Mouse (Mus musculus) c-Kit-positive CD71-positive TER-119-positive erythroid progenitor cells, embryonic 14.5 days (primary cell): ENCODE results near the gene Tet3.
"Not testable (repeated sequence)": the region's sequence is repeated elsewhere in the genome, so short reads cannot be mapped to it uniquely, and the experiment has no call there.

Experiments used
- DNase-seq: peaks from one replicate; pipeline ENCODE4 v3.0.0-alpha.2; 2013; ENCODE audit warnings: low spot score

Gene Tet3

DNA sequence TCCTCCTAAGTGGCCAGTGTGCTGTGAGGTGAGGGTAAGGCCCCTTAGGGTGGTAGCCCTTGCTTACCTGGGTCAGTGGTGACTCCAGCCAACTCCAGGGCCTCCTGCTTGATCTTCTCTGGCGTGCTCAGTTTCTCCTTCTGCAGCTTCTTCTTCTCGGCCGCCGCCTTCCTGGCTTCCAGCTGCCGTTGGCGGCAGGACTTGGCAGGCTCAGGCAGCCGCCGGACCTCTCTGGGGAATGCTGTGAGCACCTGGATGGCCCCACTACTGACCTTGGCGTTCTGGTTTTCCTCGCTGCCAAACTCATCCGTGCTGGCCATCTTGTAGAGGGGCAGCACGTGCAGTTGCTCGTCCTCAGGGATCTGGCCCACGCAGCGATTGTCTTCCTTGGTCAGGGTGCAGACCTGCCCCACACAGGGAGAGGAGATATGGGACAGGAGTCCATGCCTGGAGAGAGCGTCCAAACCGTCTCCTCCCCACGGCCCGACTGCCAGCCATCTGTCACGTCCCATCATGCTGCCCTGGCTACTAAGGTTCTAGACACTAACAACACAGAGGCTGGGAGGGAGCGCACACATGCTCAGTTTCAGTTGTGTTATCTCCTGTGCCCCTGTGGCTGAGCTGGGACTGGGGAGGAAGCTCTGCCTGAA, 88.4 kb downstream of the Tet3 start:
- no peak for DNase-seq

GRCm38 (mm10) chr6:83363075-83363474, 95.8 kb downstream of the Tet3 start:
- no peak for DNase-seq

DNA sequence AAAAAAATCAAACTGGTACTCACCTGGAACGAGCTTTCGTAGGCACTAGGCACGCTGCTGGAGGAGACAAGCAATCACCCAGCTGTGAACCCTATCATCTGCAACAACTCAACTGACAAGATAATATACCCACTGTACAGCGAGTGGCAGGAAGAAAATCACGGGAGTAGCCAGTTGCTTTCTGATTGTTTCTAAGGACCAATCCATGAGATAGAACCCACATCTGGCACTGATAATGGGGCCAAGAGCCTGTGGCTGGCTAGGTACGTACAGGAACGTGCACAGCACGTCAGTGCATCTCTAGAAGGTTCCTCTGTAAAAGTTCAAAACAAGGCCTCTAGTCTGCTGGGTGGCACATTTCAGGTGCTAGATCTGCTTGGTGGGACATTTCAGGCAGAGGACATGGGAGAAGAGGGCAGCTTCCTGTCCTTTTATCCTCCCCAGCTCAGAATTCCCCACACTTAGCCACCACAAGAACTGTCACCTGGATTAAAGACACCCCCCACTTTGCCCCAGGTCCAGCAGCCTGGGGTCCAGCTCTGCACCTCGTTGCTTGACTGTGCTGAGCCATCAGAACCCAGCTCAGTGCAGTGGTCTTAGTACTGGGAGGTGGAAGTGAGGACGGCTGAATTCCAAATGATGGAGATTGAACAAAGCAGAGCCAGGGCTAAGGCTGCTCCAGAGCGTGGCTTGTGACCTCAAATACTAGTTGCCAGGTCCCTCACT, 97.2 kb downstream of the Tet3 start:
- no peak for DNase-seq

- DNase-seq: no peak
These were observed 101.4 kb downstream of the Tet3 start for GRCm38 (mm10) chr6:83357436-83357835.

- peak; percentile 79 for DNase-seq
These were observed 102.2 kb downstream of the Tet3 start for GRCm38 (mm10) chr6:83356569-83357138.

DNA sequence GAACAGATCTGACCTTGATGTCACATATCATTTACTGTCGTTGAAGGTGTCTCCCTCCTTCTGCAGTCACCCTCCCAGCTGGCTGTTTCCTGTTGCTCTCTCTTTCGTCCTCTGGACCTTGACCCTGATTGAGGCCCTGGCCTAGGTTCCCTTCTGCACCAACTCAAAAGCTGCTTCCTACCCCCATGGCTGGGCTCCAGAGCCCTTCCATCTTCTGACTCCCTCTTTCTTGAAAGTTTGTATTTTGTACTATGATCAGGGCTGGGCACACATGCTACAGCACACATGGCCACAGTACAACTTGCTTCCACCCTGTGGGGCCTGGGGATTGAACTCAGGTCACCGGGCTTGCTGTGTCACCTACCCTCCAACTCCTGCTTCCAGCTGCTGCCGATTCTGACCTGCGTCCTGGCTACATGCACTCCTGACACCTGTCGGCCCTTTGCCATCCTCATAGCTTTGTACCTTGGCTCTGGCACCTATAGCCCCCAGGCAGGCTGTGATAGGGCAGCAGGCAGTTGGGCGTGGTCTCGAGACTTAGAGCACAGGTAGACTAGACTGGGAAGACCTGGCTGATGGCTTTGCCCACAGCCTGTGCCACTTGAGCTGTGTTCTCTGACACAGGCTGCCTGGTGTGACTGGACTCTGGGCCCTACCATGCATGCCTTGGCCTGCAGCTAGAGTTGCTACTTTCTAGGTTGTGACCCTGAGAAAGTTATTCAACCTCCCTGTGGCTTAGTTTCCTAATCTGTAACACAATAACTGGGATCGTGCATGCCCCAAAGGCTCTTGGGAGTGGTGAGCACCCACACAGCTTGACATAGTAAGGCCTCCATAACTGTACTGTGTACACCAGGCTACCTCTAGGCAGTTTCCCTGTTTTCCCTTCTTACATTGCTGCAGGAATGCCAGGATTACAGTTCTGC, 103.8 kb downstream of the Tet3 start:
- no peak for DNase-seq

GRCm38 (mm10) chr6:83352666-83353410, 106.0 kb downstream of the Tet3 start:
- DNase-seq: no peak

DNA sequence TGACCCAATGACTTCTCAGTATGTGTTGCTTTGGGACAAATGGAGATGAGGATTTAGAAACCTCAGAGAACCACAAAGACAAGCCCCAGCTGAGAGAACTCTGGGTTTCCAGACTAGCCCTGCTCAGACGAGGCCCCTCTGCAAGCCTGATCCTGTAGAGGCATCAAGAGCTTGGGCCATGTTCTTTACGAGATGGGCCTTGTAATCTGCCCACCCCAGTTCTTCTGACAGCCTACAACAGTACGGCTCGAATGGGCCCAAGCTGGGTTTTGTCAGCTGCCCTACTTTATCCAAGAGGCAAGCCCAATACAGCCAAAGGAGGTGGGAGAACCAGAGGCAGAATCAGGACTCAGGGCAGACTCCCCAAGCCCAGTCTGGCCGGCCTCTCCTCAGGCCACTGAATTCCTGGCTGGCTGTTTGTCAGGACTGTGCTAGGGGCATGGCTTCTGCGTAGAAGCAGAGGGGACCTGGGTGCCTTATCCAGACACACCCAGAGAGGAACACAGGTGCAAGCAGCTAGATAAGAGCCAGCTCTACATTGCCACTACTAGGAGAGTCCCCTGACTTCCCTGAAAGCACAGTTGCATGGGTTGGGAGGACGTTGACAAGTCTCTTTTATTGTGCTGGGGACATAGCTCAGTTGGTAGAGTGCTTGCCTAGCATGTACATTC, 107.3 kb downstream of the Tet3 start:
- DNase-seq: peak; percentile 96

GRCm38 (mm10) chr6:83350851-83351405, 108.0 kb downstream of the Tet3 start:
- DNase-seq: peak; percentile 33

GRCm38 (mm10) chr6:83350172-83350571, 108.7 kb downstream of the Tet3 start:
- DNase-seq: peak; percentile 27

GRCm38 (mm10) chr6:83349274-83349958, 109.5 kb downstream of the Tet3 start:
- DNase-seq: peak; percentile 83

DNA sequence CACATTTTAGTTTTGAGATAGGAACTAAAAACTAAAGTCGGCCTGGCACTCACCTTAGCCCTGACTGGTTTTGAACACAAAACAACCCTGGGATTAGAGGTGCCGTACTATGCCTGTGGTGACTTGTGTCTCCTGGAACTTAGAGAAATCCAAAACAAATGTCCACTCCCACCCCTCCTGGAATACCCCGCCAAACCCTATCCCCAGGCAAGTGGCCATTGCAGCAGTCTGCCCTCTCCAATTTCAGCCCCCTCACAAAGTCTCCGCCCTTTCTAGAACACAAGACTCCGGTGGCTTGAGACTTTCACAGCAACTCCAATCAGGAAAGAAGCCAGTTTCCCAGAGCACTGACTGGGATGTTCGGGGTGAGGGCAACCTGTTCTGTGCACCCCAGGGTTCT, 110.0 kb downstream of the Tet3 start, which contains the start of gene Bola3:
Bola3 (plus strand) TSS at position 275 of the 400 bp plus-strand sequence.
- no peak for DNase-seq

- DNase-seq: no peak
These were observed 111.0 kb downstream of the Tet3 start for GRCm38 (mm10) chr6:83347916-83348315.

GRCm38 (mm10) chr6:83345285-83345684, 113.6 kb downstream of the Tet3 start:
- not testable (repeated sequence) for DNase-seq

DNA sequence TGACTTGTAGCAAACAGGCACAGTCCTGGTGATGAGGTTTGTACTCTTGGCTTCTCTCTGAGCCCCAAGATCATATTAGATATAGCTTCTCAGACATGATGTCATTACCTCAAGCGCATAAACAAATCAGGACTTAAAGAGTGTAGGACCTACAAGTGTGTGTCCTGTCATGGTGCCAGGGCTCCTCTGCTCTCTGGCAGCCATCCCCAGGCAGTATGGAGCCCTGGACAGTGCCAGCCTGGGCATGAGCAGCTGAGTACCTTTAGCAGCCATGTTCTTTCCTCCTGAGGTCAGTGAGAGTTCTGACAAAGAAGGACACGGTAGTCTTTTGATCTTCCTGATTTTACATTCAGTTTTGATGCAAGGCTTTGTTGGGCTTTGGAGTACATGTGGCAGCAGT, 115.9 kb downstream of the Tet3 start:
- no peak for DNase-seq

DNA sequence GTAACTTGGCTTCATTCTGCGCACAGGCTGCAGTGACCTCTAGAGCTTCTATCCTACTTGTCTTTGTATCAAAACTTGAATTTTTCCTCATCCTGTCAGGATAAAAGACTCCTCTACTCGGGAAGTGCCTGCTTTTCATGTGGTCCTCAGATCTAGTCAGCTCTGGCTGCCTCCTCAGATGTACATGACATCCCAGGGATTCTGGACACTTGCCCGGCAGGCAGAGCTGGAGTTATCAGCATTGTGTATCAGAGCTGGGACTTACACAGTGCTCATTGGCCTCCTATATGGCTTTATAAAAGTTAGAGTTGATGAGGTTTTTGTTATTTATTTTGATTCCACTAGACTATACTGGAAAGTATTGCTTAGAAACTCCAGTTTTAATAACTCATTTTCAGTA, 117.5 kb downstream of the Tet3 start:
- DNase-seq: no peak

GRCm38 (mm10) chr6:83327591-83328190, 131.2 kb downstream of the Tet3 start:
- no peak for DNase-seq

- no peak for DNase-seq
These were observed 132.1 kb downstream of the Tet3 start for GRCm38 (mm10) chr6:83326761-83327160.

DNA sequence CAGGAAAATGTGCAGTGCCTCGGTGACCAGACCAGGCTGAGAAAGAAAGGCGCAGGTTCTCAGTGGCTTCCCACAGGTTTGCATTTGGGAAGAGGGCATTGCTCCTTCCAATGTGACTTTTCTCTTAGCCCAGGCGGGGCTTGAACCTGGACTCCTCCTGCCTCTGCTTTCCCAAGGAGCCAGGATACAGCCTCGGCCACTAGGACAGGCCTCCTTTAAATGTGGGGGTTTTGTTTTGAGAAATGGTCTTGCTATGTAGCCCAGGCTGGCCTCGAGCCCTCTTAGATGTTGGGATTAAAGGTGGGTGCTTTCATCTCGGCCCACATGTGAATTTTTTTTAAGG, 132.5 kb downstream of the Tet3 start:
- no peak for DNase-seq
